Mouse (Mus musculus) CD4-positive, CD25-positive, alpha-beta regulatory T cell, adult 9 weeks (primary cell): ENCODE results near the gene Rsbn1. TPM values are rescaled to one million over a fixed set of nuclear protein-coding genes. Genes with fewer than 3 reads are reported as not detected.

Experiments used
- polyA plus RNA-seq: library from polyadenylated mRNA; unstranded; fragments of 100-300 nt; shearing (Covaris generic); gene quantifications from one replicate; pipeline ENCODE4 v1.2.1, GENCODE M21; 2017

Rsbn1 gene
- 8.7 TPM for polyA plus RNA-seq

GRCm38 (mm10) chr3:103914010-103914669 is at the start of gene Rsbn1:
Gene Rsbn1 (plus strand): TSS chr3:103914120.

GRCm38 (mm10) chr3:103967861-103968691 is 54.2 kb downstream of the Rsbn1 start, which contains the start of gene Phtf1:
Gene Phtf1 (plus strand): TSS chr3:103968110.

Other genes starting within 250 kb of the Rsbn1 start
- 0.33 TPM for gene Olfml3, start 176.1 kb upstream of the Rsbn1 start, polyA plus RNA-seq
- gene Gm10964, start 174.8 kb upstream of the Rsbn1 start, polyA plus RNA-seq = not detected
- 15.2 TPM for gene Hipk1, start 122.6 kb upstream of the Rsbn1 start, polyA plus RNA-seq
- gene Dclre1b, start 104.7 kb upstream of the Rsbn1 start, polyA plus RNA-seq = 37.2 TPM
- 40.6 TPM for gene Ap4b1, start 104.6 kb upstream of the Rsbn1 start, polyA plus RNA-seq
- gene Gm43064, start 104.5 kb upstream of the Rsbn1 start, polyA plus RNA-seq = 0.21 TPM
- gene Bcl2l15, start 81.5 kb upstream of the Rsbn1 start, polyA plus RNA-seq = 1.9 TPM
- 309 TPM for gene Ptpn22, start 54.3 kb upstream of the Rsbn1 start, polyA plus RNA-seq
- gene Phtf1, start 54.0 kb downstream of the Rsbn1 start, polyA plus RNA-seq = 7.3 TPM